Mouse (Mus musculus): Measurements from ENCODE around the gene Treml2. TPM values are rescaled to one million over a fixed set of nuclear protein-coding genes. Genes with fewer than 3 reads are reported as not detected.
"Not testable (repeated sequence)": the region's sequence is repeated elsewhere in the genome, so short reads cannot be mapped to it uniquely, and the experiment has no call there.

Treml2 gene
- polyA plus RNA-seq, 1 experiment from 2014 or later = 3.4 TPM

DNA sequence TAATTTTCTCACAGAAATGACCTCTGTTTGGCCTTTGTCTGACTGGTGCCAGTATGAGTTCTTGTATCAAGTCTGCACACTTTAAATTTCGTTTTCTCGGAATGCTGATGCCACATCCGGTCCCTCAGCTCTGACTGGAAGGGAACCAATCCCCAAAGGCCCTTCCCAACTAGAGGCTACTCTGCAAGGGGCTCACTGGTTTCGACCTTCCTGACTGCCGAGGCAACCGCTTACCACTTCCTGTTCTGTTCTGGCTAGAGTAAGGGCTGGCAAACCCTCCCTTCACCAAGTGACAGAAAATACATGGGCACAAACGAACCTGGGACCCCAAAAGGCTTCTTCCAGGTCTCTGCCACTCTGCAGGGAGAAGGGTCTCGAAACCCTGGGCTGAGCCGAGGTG lies 1.6 kb downstream of the Treml2 start:
- WGBS (ENCODE audit: insufficient replicate concordance) = 17% methylated on average over 9 of the region's 9 CpGs
- Histone ChIP-seq H3K27ac (ENCODE audit: low read length) (peak overlapping the region; percentile 90), H3K4me1 (ENCODE audit: control insufficient read depth, low read depth, low read length) (peaks cover 34% of the 10 kb centered on the region), H3K4me3 (ENCODE audit: low read depth, low read length) (peak overlapping the region; percentile 67), H3K4me2 (ENCODE audit: low read depth, low read length) (peak overlapping the region; percentile 73), H3K9me3 (replicated peaks; ENCODE audit: control insufficient read depth, low read length) (no peaks in the 10 kb centered on the region), H3K9ac (ENCODE audit: low read depth, low read length) (peak overlapping the region; percentile 70), H3K36me3 (ENCODE audit: control insufficient read depth, insufficient read depth) (no peaks in the 10 kb centered on the region; the same call in 1 of the 2 replicates), H3K27me3 (ENCODE audit: control insufficient read depth, insufficient read depth, low read depth, low read length) (no peaks in the 10 kb centered on the region)
- 0 out of 2 replicates have a peak, but pooled peaks have one; percentile 19 for ATAC-seq (ENCODE audit: low read depth)

DNA sequence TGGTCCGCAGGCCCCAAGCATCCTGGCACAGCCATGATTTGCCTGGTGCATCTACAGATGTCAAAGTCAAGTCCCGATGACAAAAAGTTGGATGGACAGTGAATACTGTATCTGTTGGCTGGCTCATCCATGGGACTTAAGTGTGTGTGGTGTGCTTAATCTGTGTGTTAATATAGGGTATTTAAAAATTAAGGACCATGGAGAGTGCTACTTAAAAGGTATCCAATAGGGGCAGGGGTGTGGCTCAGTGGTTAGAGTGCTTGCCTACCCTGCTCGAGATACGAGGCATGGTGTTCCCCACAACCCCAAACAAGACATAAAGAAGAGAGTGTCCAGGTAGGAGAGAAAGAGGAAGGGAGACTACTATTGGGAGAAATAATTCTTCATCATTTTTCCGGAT lies 2.5 kb downstream of the Treml2 start:
- Histone ChIP-seq H3K9me3 (replicated peaks; ENCODE audit: control insufficient read depth, low read length) (no peaks in the 10 kb centered on the region), H3K27me3 (ENCODE audit: control insufficient read depth, insufficient read depth, low read depth, low read length) (no peaks in the 10 kb centered on the region), H3K4me1 (ENCODE audit: control insufficient read depth, low read depth, low read length) (peaks cover 34% of the 10 kb centered on the region), H3K9ac (ENCODE audit: low read depth, low read length) (no peak overlapping the region), H3K4me3 (ENCODE audit: low read depth, low read length) (peak overlapping the region; percentile 67), H3K36me3 (ENCODE audit: control insufficient read depth, insufficient read depth) (no peaks in the 10 kb centered on the region; the same call in 1 of the 2 replicates), H3K27ac (ENCODE audit: low read length) (no peak overlapping the region), H3K4me2 (ENCODE audit: low read depth, low read length) (peak overlapping the region; percentile 73)
- 59% methylated on average over 5 of the region's 5 CpGs for WGBS (ENCODE audit: insufficient replicate concordance)
- no peak for ATAC-seq (ENCODE audit: low read depth)

DNA sequence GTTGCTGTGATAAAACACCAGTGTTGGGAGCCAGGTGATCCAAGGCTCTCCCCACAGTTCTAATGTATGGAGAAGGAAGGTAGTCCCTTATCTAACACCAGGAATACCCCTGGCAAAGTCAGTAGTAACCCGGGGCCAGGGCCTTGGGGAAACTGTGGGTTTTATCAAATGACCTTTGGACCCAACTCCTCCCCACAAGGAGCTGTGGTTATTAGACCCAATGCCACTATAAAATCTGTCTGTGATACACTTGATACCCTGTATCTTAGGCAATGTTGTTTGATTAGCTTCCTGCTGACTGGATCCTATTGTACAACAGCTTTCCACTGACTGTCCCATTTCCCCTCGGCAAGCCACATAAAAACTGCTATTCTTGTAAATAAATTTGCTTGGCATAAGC lies 12.8 kb downstream of the Treml2 start:
- Histone ChIP-seq H3K9me3 (replicated peaks; ENCODE audit: control insufficient read depth, low read length) (no peaks in the 10 kb centered on the region), H3K4me1 (ENCODE audit: control insufficient read depth, low read depth, low read length) (no peaks in the 10 kb centered on the region), H3K36me3 (ENCODE audit: control insufficient read depth, insufficient read depth) (no peaks in the 10 kb centered on the region), H3K9ac (ENCODE audit: low read depth, low read length) (no peak overlapping the region), H3K4me2 (ENCODE audit: low read depth, low read length) (no peak overlapping the region), H3K27ac (ENCODE audit: low read length) (no peak overlapping the region), H3K27me3 (ENCODE audit: control insufficient read depth, insufficient read depth, low read depth, low read length) (no peaks in the 10 kb centered on the region), H3K4me3 (ENCODE audit: low read depth, low read length) (no peak overlapping the region)
- no peak for ATAC-seq (ENCODE audit: low read depth)
- 28% methylated on average over 2 of the region's 2 CpGs for WGBS (ENCODE audit: insufficient replicate concordance)

DNA sequence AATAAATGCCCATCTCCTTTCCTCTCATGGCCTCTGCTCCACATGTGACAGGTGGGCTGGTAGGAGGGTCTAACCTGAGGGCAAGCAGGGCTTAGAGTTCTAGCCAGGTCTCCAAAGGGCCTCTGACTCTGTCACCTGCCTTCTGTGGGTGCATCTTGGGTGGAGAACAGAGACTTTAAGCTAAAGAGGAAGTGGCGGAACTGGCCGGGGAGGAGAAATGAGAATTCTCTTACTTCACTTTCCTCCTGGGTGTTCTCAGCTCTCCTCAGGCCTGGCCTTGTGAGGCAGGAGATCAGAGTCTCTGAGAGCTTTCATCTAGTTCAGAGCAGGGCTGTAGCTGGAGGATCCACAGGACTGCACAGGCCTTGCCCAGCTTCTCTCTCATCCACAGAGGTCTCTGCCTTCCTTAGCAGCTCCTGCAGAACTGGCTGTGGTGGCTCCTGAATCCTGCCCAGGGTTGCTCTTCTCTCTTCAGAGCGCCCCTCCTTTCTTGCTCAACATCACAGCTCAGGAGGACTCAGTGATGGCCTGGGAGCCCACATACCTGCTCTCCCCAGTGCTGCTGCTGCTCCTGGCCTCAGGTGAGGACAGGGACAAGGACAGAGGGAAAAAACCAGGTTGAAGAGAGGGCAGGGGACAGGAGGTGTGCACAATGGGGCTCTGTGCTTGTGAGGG lies 16.7 kb downstream of the Treml2 start, which contains the start of gene B430306N03Rik:
Gene B430306N03Rik, plus strand, starts transcription at position 237 of the 675 bp plus-strand sequence.
- not testable (repeated sequence) for H3K4me2 ChIP-seq (ENCODE audit: low read depth, low read length); H3K36me3 ChIP-seq (ENCODE audit: control insufficient read depth, insufficient read depth); H3K27me3 ChIP-seq (ENCODE audit: control insufficient read depth, insufficient read depth, low read depth, low read length); H3K4me1 ChIP-seq (ENCODE audit: control insufficient read depth, low read depth, low read length); H3K9me3 ChIP-seq (replicated peaks; ENCODE audit: control insufficient read depth, low read length); H3K9ac ChIP-seq (ENCODE audit: low read depth, low read length)
- 30% methylated on average over 3 of the region's 3 CpGs for WGBS (ENCODE audit: insufficient replicate concordance)
- 0 out of 2 replicates have a peak, but pooled peaks have one; percentile 11 for ATAC-seq (ENCODE audit: low read depth)
- H3K4me3 ChIP-seq (ENCODE audit: low read depth, low read length) = peak within 1 kb of the TSS; percentile 21
- H3K27ac ChIP-seq (ENCODE audit: low read length) = peak within 1 kb of the TSS; percentile 30

DNA sequence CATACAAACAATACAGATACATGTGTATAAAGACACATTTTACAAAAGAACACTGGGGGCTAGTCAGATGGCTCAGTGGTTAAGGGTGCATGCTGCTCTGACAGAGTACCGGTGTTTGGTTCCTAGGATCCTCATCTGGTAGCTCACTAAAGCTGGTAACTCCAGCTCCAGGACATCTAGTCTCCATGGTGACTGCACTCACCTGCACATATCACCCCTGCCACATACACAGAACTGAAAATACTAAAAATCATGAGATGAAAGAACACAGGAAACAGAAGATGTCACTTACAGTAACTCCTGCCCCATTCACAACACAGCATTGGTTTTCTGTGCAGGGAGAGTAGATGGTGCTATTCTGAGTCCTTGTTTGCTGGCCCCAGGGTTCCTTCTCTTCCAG lies 19.4 kb downstream of the Treml2 start:
- H3K27ac ChIP-seq (ENCODE audit: low read length) = no peak overlapping the region
- H3K4me2 ChIP-seq (ENCODE audit: low read depth, low read length) = no peak overlapping the region
- no peaks in the 10 kb centered on the region for H3K36me3 ChIP-seq (ENCODE audit: control insufficient read depth, insufficient read depth)
- no peak overlapping the region for H3K9ac ChIP-seq (ENCODE audit: low read depth, low read length)
- no peaks in the 10 kb centered on the region for H3K27me3 ChIP-seq (ENCODE audit: control insufficient read depth, insufficient read depth, low read depth, low read length)
- peaks cover 10% of the 10 kb centered on the region for H3K4me1 ChIP-seq (ENCODE audit: control insufficient read depth, low read depth, low read length)
- H3K4me3 ChIP-seq (ENCODE audit: low read depth, low read length) = no peak overlapping the region
- H3K9me3 ChIP-seq (replicated peaks; ENCODE audit: control insufficient read depth, low read length) = no peaks in the 10 kb centered on the region
- no peak for ATAC-seq (ENCODE audit: low read depth)
- 79% methylated on average over 1 of the region's 1 CpGs for WGBS (ENCODE audit: insufficient replicate concordance)

DNA sequence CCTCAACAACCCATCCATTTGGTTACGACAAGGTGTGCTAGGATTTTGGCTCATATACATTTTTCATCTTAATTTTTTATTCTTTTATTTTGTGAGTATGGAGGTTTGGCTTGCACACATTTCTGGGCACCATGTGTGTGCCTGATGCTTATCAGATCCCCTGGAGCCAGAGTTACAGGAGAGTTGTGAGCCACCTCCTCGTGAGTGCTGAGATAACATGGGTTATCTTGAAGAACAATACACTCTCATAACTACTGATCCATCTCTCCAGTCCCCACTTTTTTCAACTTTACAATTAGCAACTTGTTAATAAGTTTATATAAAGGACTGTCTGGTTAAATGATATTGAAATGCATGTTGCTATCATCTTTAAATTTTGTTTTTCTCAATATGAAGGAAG lies 22.0 kb downstream of the Treml2 start:
- Histone ChIP-seq H3K9me3 (replicated peaks; ENCODE audit: control insufficient read depth, low read length) (no peaks in the 10 kb centered on the region), H3K4me2 (ENCODE audit: low read depth, low read length) (no peak overlapping the region), H3K36me3 (ENCODE audit: control insufficient read depth, insufficient read depth) (no peaks in the 10 kb centered on the region), H3K4me1 (ENCODE audit: control insufficient read depth, low read depth, low read length) (peaks cover 10% of the 10 kb centered on the region), H3K27ac (ENCODE audit: low read length) (no peak overlapping the region), H3K9ac (ENCODE audit: low read depth, low read length) (no peak overlapping the region), H3K27me3 (ENCODE audit: control insufficient read depth, insufficient read depth, low read depth, low read length) (no peaks in the 10 kb centered on the region), H3K4me3 (ENCODE audit: low read depth, low read length) (no peak overlapping the region)
- ATAC-seq (ENCODE audit: low read depth) = no peak
- whole genome bisulfite sequencing (ENCODE audit: insufficient replicate concordance) = 42% methylated on average over 2 of the region's 2 CpGs

DNA sequence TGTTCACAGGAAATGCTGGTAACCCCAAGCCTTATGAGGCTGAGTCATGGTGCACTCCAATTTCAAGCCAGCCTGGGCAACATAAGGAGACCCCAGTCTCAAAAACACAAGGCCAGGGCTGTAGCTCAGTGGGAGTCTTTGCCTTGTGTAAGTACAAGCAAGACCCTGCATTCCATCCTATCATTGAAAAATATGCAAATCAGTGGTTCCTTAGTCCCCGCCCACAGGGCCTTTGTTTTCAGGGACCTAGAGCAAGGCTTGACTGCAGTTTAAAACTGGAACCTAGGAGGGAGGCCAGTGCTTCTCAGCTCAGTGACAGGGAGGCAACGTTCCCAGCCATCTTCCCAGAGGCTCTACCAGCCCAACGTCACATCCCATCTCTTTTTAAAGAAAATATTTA lies 23.9 kb downstream of the Treml2 start:
- Histone ChIP-seq H3K4me2 (ENCODE audit: low read depth, low read length) (no peak overlapping the region), H3K27ac (ENCODE audit: low read length) (no peak overlapping the region), H3K4me1 (ENCODE audit: control insufficient read depth, low read depth, low read length) (peaks cover 10% of the 10 kb centered on the region), H3K27me3 (ENCODE audit: control insufficient read depth, insufficient read depth, low read depth, low read length) (no peaks in the 10 kb centered on the region), H3K9ac (ENCODE audit: low read depth, low read length) (no peak overlapping the region), H3K4me3 (ENCODE audit: low read depth, low read length) (no peak overlapping the region), H3K36me3 (ENCODE audit: control insufficient read depth, insufficient read depth) (no peaks in the 10 kb centered on the region), H3K9me3 (replicated peaks; ENCODE audit: control insufficient read depth, low read length) (no peaks in the 10 kb centered on the region)
- WGBS (ENCODE audit: insufficient replicate concordance) = 45% methylated on average over 3 of the region's 3 CpGs
- no peak for ATAC-seq (ENCODE audit: low read depth)

DNA sequence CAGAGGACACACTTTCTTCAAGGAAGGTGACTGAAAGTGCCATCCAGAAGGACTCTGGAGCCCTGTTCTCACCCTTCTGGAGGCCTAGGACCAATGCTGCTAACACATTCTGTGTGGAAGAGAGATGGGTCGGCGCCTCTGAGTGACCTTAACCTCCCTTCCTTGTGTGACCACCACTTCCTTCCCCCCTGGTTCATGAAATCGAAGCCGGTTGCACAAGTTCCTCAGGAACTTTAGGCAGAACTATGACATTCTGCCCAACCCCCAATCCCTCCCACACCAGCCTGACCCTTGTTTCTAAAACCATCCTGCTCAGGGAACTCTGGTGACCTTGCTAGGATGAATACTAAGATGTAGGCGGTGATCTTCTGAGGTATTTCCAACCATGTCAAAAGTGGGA lies 25.0 kb downstream of the Treml2 start:
- Histone ChIP-seq H3K4me2 (ENCODE audit: low read depth, low read length) (0 out of 2 replicates have a peak overlapping the region, but pooled peaks have one; percentile 1), H3K4me1 (ENCODE audit: control insufficient read depth, low read depth, low read length) (peaks cover 10% of the 10 kb centered on the region), H3K27ac (ENCODE audit: low read length) (peak overlapping the region; percentile 32; the same call in 1 of the 2 replicates), H3K4me3 (ENCODE audit: low read depth, low read length) (no peak overlapping the region), H3K36me3 (ENCODE audit: control insufficient read depth, insufficient read depth) (no peaks in the 10 kb centered on the region), H3K27me3 (ENCODE audit: control insufficient read depth, insufficient read depth, low read depth, low read length) (no peaks in the 10 kb centered on the region), H3K9ac (ENCODE audit: low read depth, low read length) (no peak overlapping the region), H3K9me3 (replicated peaks; ENCODE audit: control insufficient read depth, low read length) (no peaks in the 10 kb centered on the region)
- WGBS (ENCODE audit: insufficient replicate concordance) = 27% methylated on average over 5 of the region's 5 CpGs
- peak; percentile 58 for ATAC-seq (ENCODE audit: low read depth)

DNA sequence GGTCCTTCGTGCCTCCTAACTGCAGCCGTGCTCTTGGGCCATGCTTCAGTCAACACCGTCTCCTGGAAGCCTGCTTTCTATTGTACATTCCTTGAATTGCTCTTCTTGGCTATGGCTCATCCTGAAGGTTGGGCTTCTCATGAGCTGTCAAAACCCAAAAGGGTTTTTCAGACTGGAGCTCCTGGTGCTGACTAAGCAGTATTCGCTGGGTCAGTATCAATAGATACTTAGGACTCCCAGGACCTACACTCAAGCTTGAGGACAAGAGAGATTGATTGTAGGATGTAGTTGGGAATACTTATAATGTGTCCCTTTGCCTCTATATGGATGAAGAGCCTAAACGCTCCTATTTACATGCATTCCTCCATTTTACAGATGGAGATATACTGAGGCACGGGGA lies 25.8 kb downstream of the Treml2 start:
- H3K27ac ChIP-seq (ENCODE audit: low read length) = no peak overlapping the region
- no peaks in the 10 kb centered on the region for H3K9me3 ChIP-seq (replicated peaks; ENCODE audit: control insufficient read depth, low read length)
- H3K9ac ChIP-seq (ENCODE audit: low read depth, low read length) = no peak overlapping the region
- no peak for ATAC-seq (ENCODE audit: low read depth)
- no peak overlapping the region for H3K4me3 ChIP-seq (ENCODE audit: low read depth, low read length)
- H3K27me3 ChIP-seq (ENCODE audit: control insufficient read depth, insufficient read depth, low read depth, low read length) = no peaks in the 10 kb centered on the region
- H3K4me1 ChIP-seq (ENCODE audit: control insufficient read depth, low read depth, low read length) = peaks cover 10% of the 10 kb centered on the region
- H3K4me2 ChIP-seq (ENCODE audit: low read depth, low read length) = no peak overlapping the region
- H3K36me3 ChIP-seq (ENCODE audit: control insufficient read depth, insufficient read depth) = no peaks in the 10 kb centered on the region
- 79% methylated on average over 6 of the region's 6 CpGs for WGBS (ENCODE audit: insufficient replicate concordance)
